ENCODE assay signal across 8 mouse cellular contexts in genomic region chr7:27233300-27233699, GRCm38 (mm10). TPM values are rescaled to one million over a fixed set of nuclear protein-coding genes. Genes with fewer than 3 reads are reported as not detected.
DNase-seq lines count a peak whose midpoint lies in the region; ATAC-seq and TF ChIP-seq lines count a peak whose summit lies in the region.

No protein-coding gene starts in this region.

- no peak for ATAC-seq in heart, postnatal 0 days (ENCODE audit: insufficient read depth, low read depth)
- ATAC-seq in forebrain, postnatal 0 days, result peak; percentile 4; the same call in 1 of the 2 replicates

- no peaks in the 10 kb centered on the region for H3K9me3 ChIP-seq in heart, postnatal 0 days (replicated peaks; ENCODE audit: control insufficient read depth, low read length)
- no peaks in the 10 kb centered on the region for H3K9me3 ChIP-seq in MEL (replicated peaks; ENCODE audit: insufficient read depth, low read length)
- H3K9me3 ChIP-seq in forebrain, postnatal 0 days (ENCODE audit: low read length), result no peaks in the 10 kb centered on the region
- no peaks in the 10 kb centered on the region for H3K9me3 ChIP-seq in midbrain, embryonic 10.5 days (replicated peaks)

- peaks cover 8% of the 10 kb centered on the region for H3K4me1 ChIP-seq in heart, postnatal 0 days (ENCODE audit: control insufficient read depth, insufficient read depth)
- peaks cover 6 to 20% of the 10 kb centered on the region in 2 experiments; a peak in 3 of 4 replicates for H3K4me1 ChIP-seq in MEL (ENCODE audit: control insufficient read depth in 1 of 2, insufficient read depth in 2 of 2, low read length in 2 of 2)
- H3K4me1 ChIP-seq in forebrain, postnatal 0 days (ENCODE audit: insufficient read depth), result peaks cover 10% of the 10 kb centered on the region
- H3K4me1 ChIP-seq in midbrain, embryonic 10.5 days, result peaks cover 33% of the 10 kb centered on the region

- H3K27me3 ChIP-seq in heart, postnatal 0 days (ENCODE audit: control insufficient read depth, insufficient read depth, low read length), result no peaks in the 10 kb centered on the region
- no peaks in the 10 kb centered on the region for H3K27me3 ChIP-seq in MEL (ENCODE audit: control insufficient read depth in 1 of 2, insufficient read depth in 2 of 2, low read length in 2 of 2)
- no peaks in the 10 kb centered on the region for H3K27me3 ChIP-seq in forebrain, postnatal 0 days (ENCODE audit: insufficient read depth, low read length)
- H3K27me3 ChIP-seq in midbrain, embryonic 10.5 days (ENCODE audit: low read depth, poor library complexity, severe bottlenecking), result no peaks in the 10 kb centered on the region

- TF ChIP-seq CTCF in heart, postnatal 0 days (IDR thresholded peaks at IDR 0.05; ENCODE audit: low read depth), result no peak
- no peak for TF ChIP-seq CTCF in MEL (IDR thresholded peaks at IDR 0.05 in 2 of 3, conservative IDR thresholded peaks at IDR 0.05 in 1 of 3; ENCODE audit: control insufficient read depth in 1 of 3, insufficient read depth in 1 of 3, low read depth in 2 of 3, low read length in 3 of 3, poor library complexity in 1 of 3, severe bottlenecking in 1 of 3)
- no peak for TF ChIP-seq CTCF in forebrain, postnatal 0 days (IDR thresholded peaks at IDR 0.05; ENCODE audit: low read depth)

- peak overlapping the region; percentile 65 for H3K4me2 ChIP-seq in heart, postnatal 0 days (ENCODE audit: low read depth, low read length)
- peak overlapping the region; percentile 82 for H3K4me2 ChIP-seq in forebrain, postnatal 0 days (ENCODE audit: low read depth)

- TF ChIP-seq RAD21 in MEL (IDR thresholded peaks at IDR 0.05; ENCODE audit: low read depth, low read length), result no peak

- no peak for DNase-seq in heart, postnatal 0 days (ENCODE audit: low spot score)
- DNase-seq in heart, postnatal 10 days, result no peak
- no peak for DNase-seq in MEL (ENCODE audit: low read depth, low spot score)
- no peak for DNase-seq in forebrain, postnatal 0 days
- DNase-seq in midbrain, embryonic 10.5 days (ENCODE audit: low spot score), result no peak
- no peak for DNase-seq in MN1 (ENCODE audit: low spot score)
- no peak for DNase-seq in layer of hippocampus, postnatal 14 days (ENCODE audit: low spot score in 2 of 2)
- no peak for DNase-seq in spleen, postnatal 10 days (ENCODE audit: low spot score in 2 of 2)

- TF ChIP-seq POLR2A in MEL (IDR thresholded peaks at IDR 0.05; ENCODE audit: control insufficient read depth in 1 of 2, insufficient read depth in 1 of 2, low read depth in 1 of 2, low read length in 2 of 2, poor library complexity in 1 of 2), result no peak

- no peak for TF ChIP-seq EP300 in heart, postnatal 0 days (IDR thresholded peaks at IDR 0.05; ENCODE audit: low read depth)
- TF ChIP-seq EP300 in MEL (IDR thresholded peaks at IDR 0.05; ENCODE audit: low read depth in 1 of 2, low read length in 2 of 2), result no peak

- 0 out of 2 replicates have a peak overlapping the region, but pooled peaks have one; percentile 8 for H3K27ac ChIP-seq in heart, postnatal 0 days (ENCODE audit: low read depth)
- H3K27ac ChIP-seq in MEL (ENCODE audit: control insufficient read depth, low read depth, low read length), result no peak overlapping the region
- H3K27ac ChIP-seq in forebrain, postnatal 0 days (ENCODE audit: low read depth, low read length), result peak overlapping the region; percentile 81
- H3K27ac ChIP-seq in midbrain, embryonic 10.5 days (replicated peaks), result peak overlapping the region; percentile 91

- peak overlapping the region; percentile 60 for H3K4me3 ChIP-seq in heart, postnatal 0 days (ENCODE audit: low read depth, low read length)
- H3K4me3 ChIP-seq in MEL (ENCODE audit: control insufficient read depth in 1 of 2, insufficient read depth in 1 of 2, low read depth in 2 of 2, low read length in 2 of 2), result peak overlapping the region; percentile 71 to 95
- H3K4me3 ChIP-seq in forebrain, postnatal 0 days (ENCODE audit: low read depth, low read length), result peak overlapping the region; percentile 51
- H3K4me3 ChIP-seq in midbrain, embryonic 10.5 days, result peak overlapping the region; percentile 60

- 6% methylated on average over 6 of the region's 6 CpGs for WGBS in heart, postnatal 0 days
- WGBS in forebrain, postnatal 0 days, result 3% methylated on average over 6 of the region's 6 CpGs
- 0% methylated on average over 6 of the region's 6 CpGs for WGBS in midbrain, embryonic 10.5 days

- H3K9ac ChIP-seq in heart, postnatal 0 days (replicated peaks; ENCODE audit: low read depth, low read length), result peak overlapping the region; percentile 43; the same call in 1 of the 2 replicates
- H3K9ac ChIP-seq in MEL (ENCODE audit: control insufficient read depth, low read depth, low read length, poor library complexity, severe bottlenecking), result peak overlapping the region; percentile 54
- peak overlapping the region; percentile 54 for H3K9ac ChIP-seq in forebrain, postnatal 0 days

- intact Hi-C loops in heart, postnatal 10 days (cut with DNase I), result no loop called here

- 0 out of 2 replicates have a peak, but pooled peaks cover 3% of the 10 kb centered on the region for H3K36me3 ChIP-seq in heart, postnatal 0 days (replicated peaks; ENCODE audit: control insufficient read depth, insufficient read depth, low read length)
- H3K36me3 ChIP-seq in MEL (ENCODE audit: control insufficient read depth in 1 of 2, insufficient read depth in 2 of 2, low read length in 2 of 2), result peaks cover 0 to 8% of the 10 kb centered on the region in 2 experiments; a peak in 2 of 4 replicates
- peaks cover 3% of the 10 kb centered on the region; the same call in 1 of the 2 replicates for H3K36me3 ChIP-seq in forebrain, postnatal 0 days (ENCODE audit: insufficient read depth)
- H3K36me3 ChIP-seq in midbrain, embryonic 10.5 days, result peaks cover 8% of the 10 kb centered on the region; the same call in 1 of the 2 replicates

- H3K79me2 ChIP-seq in MEL (ENCODE audit: control insufficient read depth, insufficient read depth, low read length, poor library complexity), result no peaks in the 10 kb centered on the region; the same call in 1 of the 2 replicates

RNA-seq across cellular contexts. Expression of gene Coq8b, which starts 0.5 kb away (rescaled TPM):
- total RNA-seq in heart, postnatal 0 days (2014; rRNA removed; ENCODE audit: low replicate concordance), result 5.8 and 7.2 TPM in 2 replicates
- polyA plus RNA-seq in heart, postnatal 0 days (2015; fragmentation: Nextera tagmentation; extraction: Ambion mirVana), result 10.1 and 11.0 TPM in 2 replicates
- 10 to 100 TPM; 12.8 TPM for total RNA-seq in heart, postnatal 10 days (2021)
- total RNA-seq in MEL (2012; rRNA removed), result 12.5 and 13.8 TPM in 2 replicates
- 10 to 100 TPM in 1 of 2 experiments, not detected in 1; 22.7 TPM for polyA plus RNA-seq in MEL (2012; ENCODE audit: insufficient read depth in 1 of 2, insufficient read length in 2 of 2, low read depth in 1 of 2, low replicate concordance in 2 of 2, missing spikeins in 1 of 2)
- 25.0 and 26.3 TPM in 2 replicates for total RNA-seq in forebrain, postnatal 0 days (2014; rRNA removed)
- 16.5 and 19.1 TPM in 2 replicates for polyA plus RNA-seq in forebrain, postnatal 0 days (2015; fragmentation: Nextera tagmentation; extraction: Ambion mirVana)
- polyA plus RNA-seq in midbrain, embryonic 10.5 days (2016; fragmentation: Nextera tagmentation; extraction: Ambion mirVana), result 23.1 and 24.1 TPM in 2 replicates
- total RNA-seq in layer of hippocampus, postnatal 14 days (2021), result 10 to 100 TPM; 27.1 to 30.9 TPM

RNA-seq across cellular contexts. Expression of gene Itpkc, which starts 4.8 kb away (rescaled TPM):
- 5.8 and 14.7 TPM in 2 replicates for total RNA-seq in heart, postnatal 0 days (2014; rRNA removed; ENCODE audit: low replicate concordance)
- 1.2 and 1.3 TPM in 2 replicates for polyA plus RNA-seq in heart, postnatal 0 days (2015; fragmentation: Nextera tagmentation; extraction: Ambion mirVana)
- 1 to 10 TPM; 4.2 to 4.5 TPM for total RNA-seq in heart, postnatal 10 days (2021)
- 5.1 and 6.8 TPM in 2 replicates for total RNA-seq in MEL (2012; rRNA removed)
- 1 to 10 TPM in 1 of 2 experiments, not detected in 1; 6.3 TPM for polyA plus RNA-seq in MEL (2012; ENCODE audit: insufficient read depth in 1 of 2, insufficient read length in 2 of 2, low read depth in 1 of 2, low replicate concordance in 2 of 2, missing spikeins in 1 of 2)
- 13.6 and 17.6 TPM in 2 replicates for total RNA-seq in forebrain, postnatal 0 days (2014; rRNA removed)
- polyA plus RNA-seq in forebrain, postnatal 0 days (2015; fragmentation: Nextera tagmentation; extraction: Ambion mirVana), result 4.0 and 4.4 TPM in 2 replicates
- 5.3 and 5.9 TPM in 2 replicates for polyA plus RNA-seq in midbrain, embryonic 10.5 days (2016; fragmentation: Nextera tagmentation; extraction: Ambion mirVana)
- total RNA-seq in layer of hippocampus, postnatal 14 days (2021), result 1 to 10 TPM; 7.3 to 8.0 TPM

RNA-seq across cellular contexts. Expression of gene Numbl, which starts 24.9 kb away (rescaled TPM):
- total RNA-seq in heart, postnatal 0 days (2014; rRNA removed; ENCODE audit: low replicate concordance), result 15.9 and 23.5 TPM in 2 replicates
- 5.6 and 6.2 TPM in 2 replicates for polyA plus RNA-seq in heart, postnatal 0 days (2015; fragmentation: Nextera tagmentation; extraction: Ambion mirVana)
- 10 to 100 TPM; 10.7 to 13.8 TPM for total RNA-seq in heart, postnatal 10 days (2021)
- total RNA-seq in MEL (2012; rRNA removed), result 2.2 and 3.6 TPM in 2 replicates
- polyA plus RNA-seq in MEL (2012; ENCODE audit: insufficient read depth in 1 of 2, insufficient read length in 2 of 2, low read depth in 1 of 2, low replicate concordance in 2 of 2, missing spikeins in 1 of 2), result 10 to 100 TPM in 1 of 2 experiments, not detected in 1; 10.6 TPM
- total RNA-seq in forebrain, postnatal 0 days (2014; rRNA removed), result 81.6 and 86.4 TPM in 2 replicates
- polyA plus RNA-seq in forebrain, postnatal 0 days (2015; fragmentation: Nextera tagmentation; extraction: Ambion mirVana), result 47.5 and 51.7 TPM in 2 replicates
- 21.0 and 25.7 TPM in 2 replicates for polyA plus RNA-seq in midbrain, embryonic 10.5 days (2016; fragmentation: Nextera tagmentation; extraction: Ambion mirVana)
- 100 to 1,000 TPM; 144 to 148 TPM for total RNA-seq in layer of hippocampus, postnatal 14 days (2021)

RNA-seq across cellular contexts. Expression of gene Snrpa, which starts 37.2 kb away (rescaled TPM):
- 78.2 and 79.4 TPM in 2 replicates for total RNA-seq in heart, postnatal 0 days (2014; rRNA removed; ENCODE audit: low replicate concordance)
- polyA plus RNA-seq in heart, postnatal 0 days (2015; fragmentation: Nextera tagmentation; extraction: Ambion mirVana), result 60.5 and 69.3 TPM in 2 replicates
- 10 to 100 TPM; 46.9 to 52.7 TPM for total RNA-seq in heart, postnatal 10 days (2021)
- 128 and 139 TPM in 2 replicates for total RNA-seq in MEL (2012; rRNA removed)
- 100 to 1,000 TPM in 1 of 2 experiments, not detected in 1; 310 TPM for polyA plus RNA-seq in MEL (2012; ENCODE audit: insufficient read depth in 1 of 2, insufficient read length in 2 of 2, low read depth in 1 of 2, low replicate concordance in 2 of 2, missing spikeins in 1 of 2)
- total RNA-seq in forebrain, postnatal 0 days (2014; rRNA removed), result 124 and 146 TPM in 2 replicates
- 165 and 169 TPM in 2 replicates for polyA plus RNA-seq in forebrain, postnatal 0 days (2015; fragmentation: Nextera tagmentation; extraction: Ambion mirVana)
- 399 and 409 TPM in 2 replicates for polyA plus RNA-seq in midbrain, embryonic 10.5 days (2016; fragmentation: Nextera tagmentation; extraction: Ambion mirVana)
- total RNA-seq in layer of hippocampus, postnatal 14 days (2021), result 10 to 100 TPM; 83.8 to 84.1 TPM

RNA-seq across cellular contexts. Expression of gene BC024978, which starts 37.7 kb away (rescaled TPM):
- total RNA-seq in heart, postnatal 0 days (2014; rRNA removed; ENCODE audit: low replicate concordance), result 1.8 and 4.8 TPM in 2 replicates
- polyA plus RNA-seq in heart, postnatal 0 days (2015; fragmentation: Nextera tagmentation; extraction: Ambion mirVana), result 2.0 and 2.1 TPM in 2 replicates
- 10 to 100 TPM; 13.6 to 14.1 TPM for total RNA-seq in heart, postnatal 10 days (2021)
- 1.6 and 2.1 TPM in 2 replicates for total RNA-seq in MEL (2012; rRNA removed)
- 1 to 10 TPM in 1 of 2 experiments, not detected in 1; 7.1 TPM for polyA plus RNA-seq in MEL (2012; ENCODE audit: insufficient read depth in 1 of 2, insufficient read length in 2 of 2, low read depth in 1 of 2, low replicate concordance in 2 of 2, missing spikeins in 1 of 2)
- total RNA-seq in forebrain, postnatal 0 days (2014; rRNA removed), result 5.7 and 5.8 TPM in 2 replicates
- polyA plus RNA-seq in forebrain, postnatal 0 days (2015; fragmentation: Nextera tagmentation; extraction: Ambion mirVana), result 2.0 TPM in 2 replicates
- 3.5 and 4.2 TPM in 2 replicates for polyA plus RNA-seq in midbrain, embryonic 10.5 days (2016; fragmentation: Nextera tagmentation; extraction: Ambion mirVana)
- total RNA-seq in layer of hippocampus, postnatal 14 days (2021), result 10 to 100 TPM; 23.7 to 24.3 TPM
